Mouse (Mus musculus) kidney, adult 2 months (tissue): ENCODE results near the gene Nln. TPM values are rescaled to one million over a fixed set of nuclear protein-coding genes. Genes with fewer than 3 reads are reported as not detected.

ENCODE experiments used
- DNase-seq: peaks from one replicate; pipeline ENCODE4 v3.0.0; 2021
- H3K27ac ChIP-seq: fragments of 200-500 bp; 2 replicates; pipeline ENCODE4 v1.5.1; 2012; ENCODE audit warnings: low read depth, low read length, control low read depth, inconsistent platforms; ENCODE audit not compliant: insufficient read depth
- H3K27me3 ChIP-seq: fragments of 200-500 bp; replicated peaks from 2 replicates; pipeline ENCODE4 v1.6.1; 2012; ENCODE audit warnings: mild to moderate bottlenecking, moderate library complexity, low read length, inconsistent platforms; ENCODE audit not compliant: control insufficient read depth, insufficient read depth
- H3K36me3 ChIP-seq: fragments of 200-500 bp; 2 replicates; pipeline ENCODE4 v1.6.1; 2012; ENCODE audit warnings: mild to moderate bottlenecking, moderate library complexity, low read length, inconsistent platforms; ENCODE audit not compliant: control insufficient read depth, insufficient read depth
- H3K4me1 ChIP-seq: fragments of 200-500 bp; 2 replicates; pipeline ENCODE4 v1.6.1; 2011; ENCODE audit warnings: low read length; ENCODE audit not compliant: control insufficient read depth, insufficient read depth
- H3K4me3 ChIP-seq: fragments of 200-500 bp; 2 replicates; pipeline ENCODE4 v1.5.1; 2011; ENCODE audit warnings: mild to moderate bottlenecking, low read depth, low read length, control low read depth; ENCODE audit not compliant: insufficient read depth
- CTCF ChIP-seq: fragments of 200-500 bp; conservative IDR thresholded peaks from 2 replicates; pipeline ENCODE4 v1.5.1; 2011; ENCODE audit warnings: low read depth, mild to moderate bottlenecking, control low read depth, low read length, moderate library complexity, mixed read lengths; ENCODE audit not compliant: insufficient read depth, insufficient read length
- POLR2A ChIP-seq: fragments of 200-500 bp; IDR thresholded peaks from one replicate; pipeline ENCODE4 v1.6.1; 2011; ENCODE audit warnings: low read depth, low read length, control low read depth
- WGBS: fragments of 180-500 bp; shearing (Covaris S2); methylation state at CpG from one replicate; pipeline ENCODE4 v1.1.7; 2018; 5-methylcytosine and 5-hydroxymethylcytosine counted together
- polyA plus RNA-seq: library from polyadenylated mRNA; depleted of rRNA; stranded (reverse); fragments of >200 nt; gene quantifications from 2 replicates; pipeline ENCODE4 v1.2.3, GENCODE M21; 2012; rRNA removed

The Nln gene
- polyA plus RNA-seq, 1 experiment = 11.3 TPM

GRCm38 (mm10) chr13:103977844-103978243 lies 131.6 kb downstream of the Nln start:
- TF ChIP-seq CTCF = no peak
- TF ChIP-seq POLR2A = no peak
- no peak overlapping the region for H3K4me3 ChIP-seq
- H3K27ac ChIP-seq = peak overlapping the region; percentile 78
- no peaks in the 10 kb centered on the region for H3K36me3 ChIP-seq
- 42% methylated on average over 6 of the region's 6 CpGs for WGBS
- peak; percentile 73 for DNase-seq
- H3K4me1 ChIP-seq = peaks cover 4% of the 10 kb centered on the region; the same call in 1 of the 2 replicates
- H3K27me3 ChIP-seq = no peaks in the 10 kb centered on the region

GRCm38 (mm10) chr13:103976181-103976724 lies 133.2 kb downstream of the Nln start:
- WGBS = 76% methylated on average over 4 of the region's 4 CpGs
- Histone ChIP-seq H3K4me1 (peaks cover 4% of the 10 kb centered on the region; the same call in 1 of the 2 replicates), H3K27ac (no peak overlapping the region), H3K36me3 (no peaks in the 10 kb centered on the region), H3K27me3 (no peaks in the 10 kb centered on the region), H3K4me3 (no peak overlapping the region)
- TF ChIP-seq POLR2A (no peak), CTCF (no peak)
- no peak for DNase-seq

- H3K27ac ChIP-seq = no peak overlapping the region
- WGBS = 85% methylated on average over 10 of the region's 10 CpGs
- H3K36me3 ChIP-seq = no peaks in the 10 kb centered on the region
- no peak overlapping the region for H3K4me3 ChIP-seq
- H3K4me1 ChIP-seq = peaks cover 4% of the 10 kb centered on the region; the same call in 1 of the 2 replicates
- TF ChIP-seq POLR2A (no peak), CTCF (no peak)
- H3K27me3 ChIP-seq = no peaks in the 10 kb centered on the region
- DNase-seq = no peak
These were observed 134.3 kb downstream of the Nln start for GRCm38 (mm10) chr13:103975101-103975500.

- H3K4me1 ChIP-seq = peaks cover 4% of the 10 kb centered on the region; the same call in 1 of the 2 replicates
- no peak overlapping the region for H3K27ac ChIP-seq
- no peaks in the 10 kb centered on the region for H3K36me3 ChIP-seq
- DNase-seq = no peak
- no peaks in the 10 kb centered on the region for H3K27me3 ChIP-seq
- no peak overlapping the region for H3K4me3 ChIP-seq
- WGBS = 64% methylated on average over 5 of the region's 5 CpGs
- TF ChIP-seq POLR2A (no peak), CTCF (no peak)
These were observed 135.4 kb downstream of the Nln start for GRCm38 (mm10) chr13:103973977-103974376.

Other genes starting within 250 kb of the Nln start
- 15.7 and 18.9 TPM in 2 replicates for gene Erbin, start 189.1 kb downstream of the Nln start, polyA plus RNA-seq
- 1.1 and 1.3 TPM in 2 replicates for gene Sgtb, start 127 bp upstream of the Nln start, polyA plus RNA-seq
- 10.3 and 12.1 TPM in 2 replicates for gene Trappc13, start 68.9 kb upstream of the Nln start, polyA plus RNA-seq
- 2.8 and 4.0 TPM in 2 replicates for gene Trim23, start 69.2 kb upstream of the Nln start, polyA plus RNA-seq
- 0.16 and 0.17 TPM in 2 replicates for gene Cenpk, start 119.0 kb upstream of the Nln start, polyA plus RNA-seq
- gene Ppwd1, start 119.2 kb upstream of the Nln start, polyA plus RNA-seq = 1.4 and 2.0 TPM in 2 replicates
- 1.7 and 1.8 TPM in 2 replicates for gene Adamts6, start 178.2 kb upstream of the Nln start, polyA plus RNA-seq